Mouse (Mus musculus): Measurements from ENCODE around the gene Gm43302. TPM values are rescaled to one million over a fixed set of nuclear protein-coding genes. Genes with fewer than 3 reads are reported as not detected.
"Not testable (repeated sequence)": the region's sequence is repeated elsewhere in the genome, so short reads cannot be mapped to it uniquely, and the experiment has no call there.

The Gm43302 gene
- total RNA-seq, 4 experiments from 2014 or later, result 0.64 to 1.3 TPM; not detected in 2

DNA sequence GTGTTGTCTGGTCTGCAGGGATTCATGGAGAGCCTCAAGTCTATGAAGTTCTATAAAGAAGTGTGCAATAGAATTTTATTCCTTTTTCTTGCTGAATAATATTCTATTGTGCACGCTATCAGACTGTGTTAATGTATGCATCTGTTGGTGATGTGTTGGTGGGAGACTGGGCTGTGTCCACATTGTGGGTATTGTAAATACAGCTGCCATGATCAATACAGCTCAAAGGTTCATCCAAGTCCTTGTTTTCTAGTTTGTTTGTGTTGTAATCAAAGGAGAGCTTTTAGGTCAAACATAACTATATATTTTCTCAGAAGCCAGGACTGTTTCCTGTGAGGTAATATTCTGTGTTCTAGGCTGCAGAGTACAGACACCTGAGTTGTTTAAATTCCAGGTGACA is 94.3 kb downstream of the Gm43302 start:
- not testable (repeated sequence) for DNase-seq (ENCODE audit: low spot score in 2 of 2)

DNA sequence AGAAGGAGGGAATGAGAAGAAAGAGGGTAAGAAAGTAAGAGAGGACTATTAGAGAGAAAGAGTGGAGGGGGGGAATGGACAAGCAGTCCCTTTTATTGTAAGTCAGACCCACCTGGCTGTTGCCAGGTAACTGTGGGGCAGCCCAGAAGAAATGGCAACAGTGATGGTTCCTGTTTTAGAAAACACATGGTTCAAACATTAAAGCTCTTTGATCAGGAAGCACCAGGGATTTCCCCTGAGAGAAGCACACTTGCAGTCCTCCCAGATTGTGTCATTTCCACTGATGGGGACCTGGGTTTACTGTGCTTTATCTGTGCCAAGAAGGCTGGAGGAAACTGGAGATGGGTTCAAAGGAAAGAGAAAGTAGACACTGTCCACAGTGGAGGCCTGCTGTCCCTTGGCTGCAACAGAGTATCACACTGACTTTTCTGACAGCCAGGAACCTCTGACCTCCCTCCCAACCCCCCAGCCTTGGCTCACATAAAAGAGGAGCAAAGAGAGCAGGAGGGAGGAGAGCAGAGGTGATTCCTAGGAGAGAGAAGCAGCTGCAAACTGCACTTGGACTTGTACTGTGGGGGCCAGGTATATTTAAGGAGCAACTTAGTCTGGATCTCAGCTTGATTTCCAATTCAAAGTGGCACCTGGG is 95.5 kb downstream of the Gm43302 start:
- DNase-seq (ENCODE audit: low spot score in 2 of 2), result peak in 1 of 2 experiments; percentile 15

DNA sequence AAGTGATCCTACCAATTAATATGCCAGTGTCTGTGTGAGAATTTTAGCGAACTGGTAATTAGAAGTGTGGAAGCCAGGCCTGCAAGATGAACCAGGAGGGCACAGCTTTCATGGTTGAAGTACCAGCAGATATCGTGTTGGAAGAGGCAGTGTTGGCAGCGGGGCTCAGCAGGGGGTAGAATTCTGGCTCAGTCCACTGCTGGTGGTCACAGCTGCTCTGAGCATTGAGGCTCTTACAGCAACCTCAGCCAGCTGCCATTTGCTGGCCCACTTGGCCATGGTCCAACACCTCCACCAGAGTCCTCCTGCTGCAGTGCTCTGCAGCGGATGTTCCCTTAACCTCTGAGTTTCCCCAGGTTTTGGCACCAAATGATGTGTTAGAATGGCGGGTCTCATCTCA is 97.2 kb downstream of the Gm43302 start:
- not testable (repeated sequence) for DNase-seq (ENCODE audit: low spot score in 2 of 2)

DNA sequence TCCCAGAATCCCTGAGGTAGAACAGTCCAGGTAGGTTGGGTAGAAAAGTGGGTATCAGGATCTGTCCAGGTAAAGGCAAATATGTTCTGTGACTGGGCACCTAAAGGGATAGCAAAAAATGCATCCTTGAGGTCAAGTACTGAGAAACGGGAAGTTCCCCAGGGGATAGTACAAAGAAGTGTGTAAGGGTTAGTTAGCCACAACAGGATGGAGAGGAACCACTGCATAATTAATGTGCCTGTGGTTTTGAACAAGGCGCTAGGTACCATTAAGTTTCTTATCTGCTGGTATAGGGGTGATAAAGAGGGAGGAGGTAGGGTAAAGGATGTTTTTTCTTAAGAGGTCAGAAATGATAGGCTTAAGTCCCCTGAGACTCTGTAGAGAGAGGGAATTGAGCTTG is 101.0 kb downstream of the Gm43302 start:
- not testable (repeated sequence) for DNase-seq (ENCODE audit: low spot score in 2 of 2)

DNA sequence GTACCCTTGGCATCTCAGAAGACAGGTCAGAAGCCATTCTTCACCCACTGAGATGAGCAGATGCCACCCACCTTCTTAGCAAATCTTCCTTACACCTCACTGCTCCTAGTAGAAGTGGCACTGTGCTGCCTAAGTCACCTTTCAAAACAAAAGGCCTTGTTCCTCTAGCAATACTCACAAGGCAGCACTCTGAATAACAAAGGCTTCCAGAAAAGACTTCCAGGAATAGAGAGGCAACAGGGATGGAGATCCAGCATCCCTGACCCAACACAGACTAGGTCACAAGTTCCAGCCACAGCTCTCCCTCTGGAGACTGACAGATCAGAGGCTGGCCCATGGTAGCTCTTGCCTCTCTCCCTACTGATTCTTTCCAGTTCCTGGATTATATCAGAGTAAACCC is 112.0 kb downstream of the Gm43302 start:
- no peak for DNase-seq (ENCODE audit: low spot score in 2 of 2)

Other genes with a start within 250 kb of the Gm43302 start
- 1 to 10 TPM; 1.3 to 3.4 (median 1.5) TPM for gene Gbp9, start 154.2 kb downstream of the Gm43302 start, total RNA-seq (2022)
- gene Gbp8, start 154.2 kb downstream of the Gm43302 start, total RNA-seq (2022), result under 1 TPM in 1 of 4 experiments, not detected in 3; 0.24 TPM
- gene Gbp4, start 154.1 kb downstream of the Gm43302 start, total RNA-seq (2022), result 1 to 10 TPM; 1.4 to 1.8 (median 1.6) TPM
- 1 to 10 TPM; 1.3 to 2.4 (median 1.8) TPM for gene Gbp10, start 54.2 kb downstream of the Gm43302 start, total RNA-seq (2022)
- gene Gbp6, start within 50 bp of the Gm43302 start, total RNA-seq (2022), result 1 to 10 TPM; 4.6 to 7.9 (median 5.8) TPM
- gene Lrrc8b, start 122.1 kb upstream of the Gm43302 start, total RNA-seq (2022), result 1 to 10 TPM in 2 of 4 experiments, under 1 TPM in 2; 0.91 to 1.7 (median 1.3) TPM
- gene Lrrc8c, start 225.7 kb upstream of the Gm43302 start, total RNA-seq (2022), result 1 to 10 TPM; 4.7 to 8.1 (median 5.5) TPM